Mouse (Mus musculus) ES-Bruce4 (cell line): ENCODE measurements at regions not wholly inside any gene's neighbourhood (a gene's known extent, or its start where the extent isn't known, plus 50 kb on each side); places are given as distances from the start of the nearest gene placed in this dataset.
A peak's percentile ranks its signal among the peaks of the same experiment; 100 is the strongest.
"Not testable (repeated sequence)": the region's sequence is repeated elsewhere in the genome, so short reads cannot be mapped to it uniquely, and the experiment has no call there.

Experiments used
- H3K27ac ChIP-seq: 2 replicates; pipeline ENCODE4 v1.5.1; 2012; ENCODE audit warnings: low read length, inconsistent platforms; ENCODE audit not compliant: insufficient read depth
- H3K27me3 ChIP-seq: 2 replicates; pipeline ENCODE4 v1.6.1; 2012; ENCODE audit warnings: mild to moderate bottlenecking, low read length, inconsistent platforms; ENCODE audit not compliant: control insufficient read depth, poor library complexity, insufficient read depth, severe bottlenecking
- H3K36me3 ChIP-seq: 2 replicates; pipeline ENCODE4 v1.6.1; 2012; ENCODE audit warnings: inconsistent platforms, mild to moderate bottlenecking, low read length, moderate library complexity; ENCODE audit not compliant: control insufficient read depth, poor library complexity, insufficient read depth, severe bottlenecking
- H3K4me1 ChIP-seq: one replicate; pipeline ENCODE4 v1.8.1; 2011; ENCODE audit warnings: low read length; ENCODE audit not compliant: control insufficient read depth, insufficient read depth
- H3K4me3 ChIP-seq: 2 replicates; pipeline ENCODE4 v1.5.1; 2011; ENCODE audit warnings: low read depth, mild to moderate bottlenecking, low read length
- H3K9ac ChIP-seq: 2 replicates; pipeline ENCODE4 v1.6.1; 2012; ENCODE audit warnings: low read depth, mild to moderate bottlenecking, inconsistent platforms; ENCODE audit not compliant: poor library complexity, severe bottlenecking
- H3K9me3 ChIP-seq: replicated peaks from 2 replicates; pipeline ENCODE4 v1.6.1; 2012; ENCODE audit warnings: mild to moderate bottlenecking, low read length, inconsistent platforms; ENCODE audit not compliant: control insufficient read depth, poor library complexity, insufficient read depth, severe bottlenecking

DNA sequence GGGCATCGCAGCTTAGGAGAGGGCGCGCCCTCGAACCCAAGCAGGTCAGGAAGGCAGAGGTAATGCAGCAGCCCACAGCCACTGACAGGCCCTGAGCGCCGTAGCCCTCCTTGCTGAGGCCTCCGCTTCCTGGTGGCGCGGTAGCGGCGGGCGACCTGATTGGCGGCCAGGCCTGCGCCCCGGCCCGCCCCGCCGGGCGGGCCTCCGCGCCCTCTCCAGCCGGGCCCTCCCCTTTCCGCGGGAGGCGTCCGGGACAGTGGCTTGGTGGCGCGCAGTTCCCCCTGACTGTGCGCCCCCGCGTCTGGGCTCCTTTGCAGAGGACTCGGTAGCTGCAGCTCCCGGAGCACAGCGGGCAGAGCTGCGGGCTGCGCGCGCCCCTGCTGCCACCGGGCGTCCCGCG, 242.1 kb downstream of the Gm21863 start:
- not testable (repeated sequence) for H3K9me3 ChIP-seq, H3K36me3 ChIP-seq, H3K4me1 ChIP-seq, H3K27ac ChIP-seq, H3K27me3 ChIP-seq
- H3K4me3 ChIP-seq = peak overlapping the region; percentile 41
- peak overlapping the region; percentile 86; the same call in 1 of the 2 replicates for H3K9ac ChIP-seq

DNA sequence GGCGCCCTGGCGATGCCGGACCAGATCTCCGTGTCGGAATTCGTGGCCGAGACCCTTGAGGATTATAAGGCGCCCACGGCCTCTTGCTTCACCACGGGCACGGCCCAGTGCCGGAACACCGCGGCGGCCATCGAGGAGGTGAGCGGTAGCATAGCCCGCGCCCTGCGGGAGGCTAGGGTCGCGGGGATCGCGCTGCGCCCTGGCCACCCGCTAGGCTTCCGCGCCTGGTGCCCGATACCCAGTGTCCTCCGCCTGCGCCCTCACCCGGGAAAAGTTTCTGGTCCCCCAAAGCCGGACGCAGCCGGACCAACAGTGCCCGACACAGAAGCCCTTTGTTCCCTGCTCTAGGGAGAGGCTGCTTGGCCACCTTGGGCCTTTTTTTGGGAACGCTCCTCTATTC, 242.6 kb downstream of the Gm21863 start:
- not testable (repeated sequence) for H3K27ac ChIP-seq, H3K36me3 ChIP-seq, H3K27me3 ChIP-seq, H3K9me3 ChIP-seq, H3K4me1 ChIP-seq
- H3K9ac ChIP-seq = peak overlapping the region; percentile 86
- peak overlapping the region; percentile 91 for H3K4me3 ChIP-seq

DNA sequence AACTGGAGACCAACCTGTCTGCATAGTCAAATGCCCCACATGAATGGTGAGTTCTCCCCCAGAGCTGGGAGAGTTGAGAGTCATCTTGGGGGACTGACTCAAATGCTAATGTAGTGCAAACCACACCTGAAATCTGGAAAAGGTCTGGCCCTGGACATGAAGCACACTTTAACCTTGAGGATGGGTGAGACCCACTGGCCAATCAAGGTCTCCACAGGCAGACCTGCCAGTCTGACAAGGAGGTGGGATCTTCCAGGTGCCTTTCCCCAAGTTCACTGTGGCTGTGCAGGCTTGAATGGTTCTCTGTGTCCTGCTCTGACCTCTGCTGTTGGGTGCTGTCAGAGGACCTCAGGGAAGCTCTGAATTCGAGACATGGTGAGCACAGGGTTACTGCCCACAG, 269.6 kb downstream of the Gm21863 start:
- H3K4me3 ChIP-seq, H3K36me3 ChIP-seq, H3K27me3 ChIP-seq, H3K9ac ChIP-seq, H3K4me1 ChIP-seq: not testable (repeated sequence)
- H3K27ac ChIP-seq = peak overlapping the region; percentile 63
- peaks cover 23% of the 10 kb centered on the region for H3K9me3 ChIP-seq

DNA sequence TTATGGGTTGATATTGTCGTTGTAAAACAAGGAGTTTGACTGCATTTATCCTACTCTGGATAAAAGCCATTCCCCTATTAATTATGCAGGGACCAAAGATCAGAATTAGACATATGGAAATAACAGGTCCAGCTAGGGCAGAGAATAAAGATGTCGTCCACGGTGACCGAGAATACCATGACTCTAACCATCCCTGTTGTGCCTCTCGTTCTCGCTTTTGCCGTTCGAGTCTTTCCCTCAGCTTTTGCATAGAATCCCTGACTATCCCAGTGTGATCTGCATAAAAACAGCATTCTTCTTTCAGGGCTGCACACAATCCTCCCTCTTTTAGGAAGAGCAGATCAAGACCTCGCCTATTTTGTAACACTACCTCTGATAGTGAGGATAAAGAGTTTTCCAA, 272.5 kb downstream of the Gm21863 start:
- not testable (repeated sequence) for H3K9ac ChIP-seq, H3K27me3 ChIP-seq, H3K36me3 ChIP-seq, H3K4me3 ChIP-seq, H3K4me1 ChIP-seq
- H3K9me3 ChIP-seq = peaks cover 43% of the 10 kb centered on the region
- peak overlapping the region; percentile 15; the same call in 1 of the 2 replicates for H3K27ac ChIP-seq

DNA sequence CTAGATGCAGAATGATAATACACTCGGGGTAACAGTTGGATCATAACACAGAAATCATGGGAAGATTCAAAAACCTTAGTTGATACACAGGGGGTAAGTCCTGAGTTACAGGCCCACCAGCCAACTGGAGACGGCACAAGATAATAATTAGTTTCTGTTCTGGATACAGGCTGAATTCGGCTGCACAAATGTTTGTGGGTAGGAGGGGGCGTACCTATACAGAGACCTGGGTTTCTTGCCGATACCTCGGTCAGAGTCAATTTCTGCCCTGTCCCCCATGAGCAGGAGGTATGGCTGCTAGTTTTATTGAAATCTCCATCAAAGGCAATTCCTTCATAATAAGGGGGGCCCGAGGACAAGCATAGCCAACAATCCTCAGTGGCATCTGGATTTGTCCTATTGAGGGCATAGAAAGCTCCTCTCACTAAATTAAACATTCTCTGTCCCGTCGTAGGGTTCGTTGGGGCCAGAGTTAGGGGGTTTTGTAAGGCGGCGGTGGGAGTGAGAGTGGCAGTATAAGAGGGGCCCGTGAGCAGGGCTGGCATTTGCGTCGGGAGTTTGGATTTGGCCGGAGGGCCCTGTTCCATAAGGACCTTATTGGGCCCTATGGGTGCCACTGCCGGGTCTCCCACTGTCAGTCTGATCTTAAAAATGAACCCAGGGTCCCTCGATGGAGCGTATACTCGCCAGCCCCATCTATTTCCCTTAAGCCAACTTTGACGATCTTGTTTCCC, 273.3 kb downstream of the Gm21863 start:
- H3K36me3 ChIP-seq, H3K9ac ChIP-seq, H3K27me3 ChIP-seq, H3K4me3 ChIP-seq, H3K4me1 ChIP-seq: not testable (repeated sequence)
- peak overlapping the region; percentile 15; the same call in 1 of the 2 replicates for H3K27ac ChIP-seq
- peaks cover 50% of the 10 kb centered on the region for H3K9me3 ChIP-seq

DNA sequence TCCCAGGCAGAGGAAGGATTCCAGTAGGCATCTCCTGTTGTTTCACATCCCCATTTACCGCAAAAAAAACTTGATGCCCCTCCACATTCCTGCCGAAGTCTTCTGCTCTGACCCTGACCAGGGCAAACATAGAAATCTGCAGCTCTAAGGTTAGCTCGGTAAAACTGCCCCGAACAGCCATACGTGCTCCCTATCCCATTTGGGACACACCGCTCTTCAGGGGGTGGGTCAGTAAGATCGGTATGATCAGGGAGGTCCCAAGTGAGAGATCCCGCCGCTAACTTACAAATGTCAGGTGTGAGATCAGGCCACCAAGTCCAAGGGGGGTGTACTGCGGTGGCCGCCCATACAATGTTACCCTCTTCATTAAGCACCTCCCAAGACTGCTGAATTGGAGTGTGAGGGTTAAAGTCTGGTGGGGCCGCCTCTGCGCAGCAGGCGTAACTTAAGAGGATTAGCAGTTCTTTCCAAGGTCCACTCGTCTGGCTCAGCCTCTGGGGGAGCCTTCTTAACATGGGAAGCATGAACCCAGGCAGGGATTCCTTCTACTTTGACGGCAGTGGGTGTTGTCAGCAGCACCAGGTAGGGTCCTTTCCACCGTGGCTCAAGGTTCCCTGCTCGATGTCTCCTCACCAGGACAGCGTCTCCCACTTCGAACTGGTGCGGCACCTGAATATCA, 274.2 kb downstream of the Gm21863 start:
- H3K36me3 ChIP-seq = not testable (repeated sequence)

DNA sequence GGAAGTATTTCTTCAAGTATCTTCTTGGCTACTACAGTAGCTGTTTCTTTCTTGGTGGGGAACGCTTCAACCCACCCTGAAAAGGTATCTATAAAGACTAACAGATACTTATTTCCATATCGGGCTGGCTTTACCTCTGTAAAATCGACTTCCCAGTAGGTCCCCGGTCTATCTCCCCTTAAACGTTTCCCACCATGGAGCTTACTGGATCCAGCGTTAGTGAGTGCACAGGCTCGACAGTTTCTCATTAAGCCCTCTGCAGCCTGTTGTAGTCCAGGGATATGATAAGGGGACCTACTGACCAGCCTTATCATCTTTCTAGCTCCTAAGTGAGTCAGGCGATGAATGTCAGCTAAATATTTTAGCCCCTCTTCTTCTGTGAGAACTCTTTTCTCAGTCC, 275.1 kb downstream of the Gm21863 start:
- not testable (repeated sequence) for H3K27ac ChIP-seq, H3K36me3 ChIP-seq, H3K4me1 ChIP-seq, H3K9ac ChIP-seq, H3K4me3 ChIP-seq, H3K27me3 ChIP-seq
- peaks cover 67% of the 10 kb centered on the region for H3K9me3 ChIP-seq

More for the DNA sequence above, 274.2 kb downstream of the Gm21863 start:
- H3K9ac ChIP-seq, H3K4me1 ChIP-seq, H3K27ac ChIP-seq, H3K4me3 ChIP-seq, H3K27me3 ChIP-seq: not testable (repeated sequence)
- H3K9me3 ChIP-seq = peaks cover 59% of the 10 kb centered on the region
